Comparison of ENCODE assay signal across 8 mouse cellular contexts in the genomic region with DNA sequence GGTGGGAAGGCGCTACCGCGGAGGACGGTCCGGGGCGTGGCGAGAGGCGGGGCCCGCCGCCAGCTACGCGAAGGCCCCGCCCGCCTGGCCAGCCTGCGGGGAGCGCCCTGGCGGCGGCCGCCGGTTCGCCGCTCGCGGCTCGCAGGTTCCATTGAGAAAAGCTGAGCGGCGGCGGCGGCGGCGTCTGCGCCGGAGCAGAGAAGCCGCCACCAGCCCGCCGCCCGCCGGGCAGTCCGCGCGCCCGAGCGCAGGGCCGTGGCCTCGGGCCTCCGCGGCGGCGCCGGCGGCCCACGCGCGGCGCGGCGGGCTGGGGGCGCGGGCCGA. TPM values are rescaled to one million over a fixed set of nuclear protein-coding genes. Genes with fewer than 3 reads are reported as not detected.
DNase-seq lines count a peak whose midpoint lies in the region; ATAC-seq and TF ChIP-seq lines count a peak whose summit lies in the region.

A gene (plus strand): TSS at position 107 of the 324 bp plus-strand sequence.

- 0% methylated on average over 1 of the region's 60 CpGs for WGBS in limb, embryonic 14.5 days

- H3K4me2 ChIP-seq in limb, embryonic 14.5 days (replicated peaks; ENCODE audit: low read depth, low read length, severe bottlenecking), result peak within 1 kb of the TSS; percentile 98

- ATAC-seq in limb, embryonic 14.5 days (ENCODE audit: low FRiP score, low read depth), result no peak

- peaks cover 14% of the 10 kb centered on the region for H3K4me1 ChIP-seq in brown adipose tissue, adult 24 weeks (ENCODE audit: control insufficient read depth, insufficient read depth, insufficient read length, low read length)
- H3K4me1 ChIP-seq in limb, embryonic 14.5 days (ENCODE audit: control insufficient read depth, insufficient read depth, low read length), result peaks cover 30% of the 10 kb centered on the region

- no peaks in the 10 kb centered on the region for H3K9me3 ChIP-seq in limb, embryonic 14.5 days (ENCODE audit: control insufficient read depth, low read length)

- TF ChIP-seq POLR2A in limb, embryonic 14.5 days (IDR thresholded peaks at IDR 0.05; ENCODE audit: borderline replicate concordance, extremely low read depth, insufficient read depth, insufficient read length), result no peak

- peak within 1 kb of the TSS; percentile 64 for H3K9ac ChIP-seq in limb, embryonic 14.5 days (ENCODE audit: low read depth, low read length, severe bottlenecking)

- H3K27ac ChIP-seq in brown adipose tissue, adult 24 weeks (replicated peaks; ENCODE audit: low read depth, low read length), result peak within 1 kb of the TSS; percentile 80
- H3K27ac ChIP-seq in limb, embryonic 14.5 days (replicated peaks; ENCODE audit: low read depth, low read length), result peak within 1 kb of the TSS; percentile 26

- H3K36me3 ChIP-seq in limb, embryonic 14.5 days (ENCODE audit: control insufficient read depth, insufficient read depth, low read length), result no peaks in the 10 kb centered on the region

- DNase-seq in left cerebral cortex, adult 8-10 months (ENCODE audit: low spot score in 2 of 2), result no peak
- DNase-seq in left cerebral cortex, adult 11 months (ENCODE audit: low spot score), result no peak
- no peak for DNase-seq in heart, postnatal 10 days
- DNase-seq in limb, embryonic 14.5 days (ENCODE audit: low spot score), result no peak
- no peak for DNase-seq in right cerebral cortex, postnatal 4 days
- DNase-seq in cerebellum, adult 9-10 months, result no peak
- no peak for DNase-seq in urinary bladder, postnatal 14 days (ENCODE audit: low spot score)

- H3K27me3 ChIP-seq in limb, embryonic 14.5 days (ENCODE audit: control insufficient read depth, insufficient read depth, low read length), result peaks cover 36% of the 10 kb centered on the region

- peak within 1 kb of the TSS; percentile 74 for H3K4me3 ChIP-seq in brown adipose tissue, adult 24 weeks (ENCODE audit: insufficient read depth, low read depth, low read length)
- H3K4me3 ChIP-seq in limb, embryonic 14.5 days (replicated peaks; ENCODE audit: low read length), result peak within 1 kb of the TSS; percentile 56

- intact Hi-C loops in heart, postnatal 10 days (cut with DNase I), result loop anchor here (2.0 kb wide), 1 partner anchor 15 kb away; no protein-coding TSS in a partner anchor

RNA-seq across cellular contexts. Expression of the gene that starts here (rescaled TPM):
- total RNA-seq in left cerebral cortex, adult 8-10 months (2022), result 10 to 100 TPM; 38.9 to 50.1 (median 44.4) TPM
- polyA plus RNA-seq in brown adipose tissue, adult 24 weeks (2012; ENCODE audit: insufficient read depth, insufficient read length, missing spikeins), result 3.4 and 6.1 TPM in 2 replicates
- 10 to 100 TPM; 35.3 to 38.0 TPM for total RNA-seq in heart, postnatal 10 days (2021)
- 10.4 and 13.8 TPM in 2 replicates for polyA plus RNA-seq in limb, embryonic 14.5 days (2012; rRNA removed)
- 1.9 and 2.1 TPM in 2 replicates for polyA plus RNA-seq in limb, embryonic 14.5 days (2014; fragmentation: Nextera tagmentation; extraction: Ambion mirVana)
